Mouse (Mus musculus) lung, embryonic 14.5 days (tissue): ENCODE measurements at regions not wholly inside any gene's neighbourhood (a gene's known extent, or its start where the extent isn't known, plus 50 kb on each side); places are given as distances from the start of the nearest gene placed in this dataset.

Source experiments
- ATAC-seq: fragments of 200-750 bp; cut with Nextera tagmentation; 2 replicates; pipeline ENCODE4 v1.8.0; 2017; ENCODE audit warnings: mild to moderate bottlenecking, moderate TSS enrichment, moderate library complexity; ENCODE audit not compliant: insufficient read depth
- DNase-seq: peaks from one replicate; pipeline ENCODE4 v3.0.0-alpha.2; 2015
- H3K27ac ChIP-seq: fragments of 300-500 bp; sonication (generic); 2 replicates; pipeline ENCODE4 v1.5.1; 2014; ENCODE audit warnings: low read depth, mild to moderate bottlenecking, moderate library complexity
- H3K27me3 ChIP-seq: fragments of 300-500 bp; sonication (generic); 2 replicates; pipeline ENCODE4 v1.6.1; 2014; ENCODE audit warnings: low read length, control low read depth; ENCODE audit not compliant: insufficient read depth
- H3K36me3 ChIP-seq: fragments of 300-500 bp; sonication (generic); 2 replicates; pipeline ENCODE4 v1.6.1; 2014; ENCODE audit warnings: control low read depth; ENCODE audit not compliant: insufficient read depth
- H3K4me1 ChIP-seq: fragments of 300-500 bp; sonication (generic); 2 replicates; pipeline ENCODE4 v1.6.1; 2014; ENCODE audit warnings: antibody characterized with exemption, control low read depth; ENCODE audit not compliant: insufficient read depth
- H3K4me2 ChIP-seq: fragments of 300-500 bp; sonication (generic); 2 replicates; pipeline ENCODE4 v1.6.1; 2014; ENCODE audit warnings: mild to moderate bottlenecking
- H3K4me3 ChIP-seq: fragments of 300-500 bp; sonication (generic); 2 replicates; pipeline ENCODE4 v1.5.1; 2014; ENCODE audit warnings: low read depth, low read length
- H3K9ac ChIP-seq: fragments of 300-500 bp; sonication (generic); 2 replicates; pipeline ENCODE4 v1.6.1; 2014
- H3K9me3 ChIP-seq: fragments of 300-500 bp; sonication (generic); 2 replicates; pipeline ENCODE4 v1.6.1; 2016; ENCODE audit warnings: low read depth, low read length, control low read depth
- CTCF ChIP-seq: IDR thresholded peaks from 2 replicates; pipeline ENCODE4 v1.5.1; 2016; ENCODE audit warnings: antibody characterized with exemption, low read depth
- WGBS: fragments of 180-500 bp; shearing (Covaris S2); extraction: QIAGEN DNeasy Blood & Tissue Kit; methylation state at CpG from one replicate; pipeline ENCODE4 v1.1.7; 2014; 5-methylcytosine and 5-hydroxymethylcytosine counted together

- no peaks in the 10 kb centered on the region for H3K36me3 ChIP-seq
- H3K4me2 ChIP-seq: no peak overlapping the region
- no peak for DNase-seq
Observed at GRCm38 (mm10) chr8:26255191-26255669, 135.9 kb downstream of the Gm45692 start.

GRCm38 (mm10) chr8:26260294-26260693 is 141.0 kb downstream of the Gm45692 start:
- Histone ChIP-seq H3K4me1 (no peaks in the 10 kb centered on the region), H3K27me3 (no peaks in the 10 kb centered on the region), H3K9ac (no peak overlapping the region), H3K4me2 (no peak overlapping the region), H3K4me3 (no peak overlapping the region), H3K9me3 (no peaks in the 10 kb centered on the region), H3K36me3 (no peaks in the 10 kb centered on the region), H3K27ac (no peak overlapping the region)
- DNase-seq: no peak
- no peak for ATAC-seq
- 43% methylated on average over 5 of the region's 5 CpGs for WGBS
- no peak for TF ChIP-seq CTCF

More at GRCm38 (mm10) chr8:26255191-26255669, 135.9 kb downstream of the Gm45692 start:
- WGBS: 27% methylated on average over 6 of the region's 6 CpGs
- H3K9me3 ChIP-seq: no peaks in the 10 kb centered on the region; the same call in 1 of the 2 replicates
- no peaks in the 10 kb centered on the region for H3K4me1 ChIP-seq
- H3K4me3 ChIP-seq: no peak overlapping the region
- H3K27me3 ChIP-seq: no peaks in the 10 kb centered on the region
- no peak for TF ChIP-seq CTCF
- no peak for ATAC-seq
- H3K9ac ChIP-seq: no peak overlapping the region
- H3K27ac ChIP-seq: no peak overlapping the region

- Histone ChIP-seq H3K27me3 (no peaks in the 10 kb centered on the region), H3K9me3 (no peaks in the 10 kb centered on the region), H3K4me1 (no peaks in the 10 kb centered on the region), H3K4me2 (no peak overlapping the region), H3K9ac (no peak overlapping the region), H3K36me3 (no peaks in the 10 kb centered on the region), H3K4me3 (no peak overlapping the region), H3K27ac (no peak overlapping the region)
- ATAC-seq: no peak
- no peak for TF ChIP-seq CTCF
- DNase-seq: no peak
- 46% methylated on average over 10 of the region's 10 CpGs for WGBS
Observed at GRCm38 (mm10) chr8:26262536-26262935, 143.2 kb downstream of the Gm45692 start.

- TF ChIP-seq CTCF: no peak
- Histone ChIP-seq H3K4me3 (no peak overlapping the region), H3K4me1 (no peaks in the 10 kb centered on the region), H3K4me2 (no peak overlapping the region), H3K27ac (no peak overlapping the region), H3K9me3 (no peaks in the 10 kb centered on the region), H3K9ac (no peak overlapping the region), H3K27me3 (no peaks in the 10 kb centered on the region), H3K36me3 (no peaks in the 10 kb centered on the region)
- ATAC-seq: no peak
- DNase-seq: no peak
- 59% methylated on average over 11 of the region's 11 CpGs for WGBS
Observed at GRCm38 (mm10) chr8:26264869-26265321, 145.6 kb downstream of the Gm45692 start.

GRCm38 (mm10) chr8:26265366-26265765 is 146.0 kb downstream of the Gm45692 start:
- no peak overlapping the region for H3K4me2 ChIP-seq
- H3K27ac ChIP-seq: no peak overlapping the region

GRCm38 (mm10) chr8:26266384-26266783 is 147.1 kb downstream of the Gm45692 start:
- H3K36me3 ChIP-seq: no peaks in the 10 kb centered on the region
- H3K27ac ChIP-seq: no peak overlapping the region
- H3K9me3 ChIP-seq: no peaks in the 10 kb centered on the region
- no peak overlapping the region for H3K4me2 ChIP-seq
- TF ChIP-seq CTCF: no peak
- DNase-seq (no peak), ATAC-seq (no peak)
- no peak overlapping the region for H3K4me3 ChIP-seq
- 34% methylated on average over 4 of the region's 4 CpGs for WGBS
- H3K27me3 ChIP-seq: no peaks in the 10 kb centered on the region
- H3K9ac ChIP-seq: no peak overlapping the region
- H3K4me1 ChIP-seq: no peaks in the 10 kb centered on the region

More at GRCm38 (mm10) chr8:26265366-26265765, 146.0 kb downstream of the Gm45692 start:
- 40% methylated on average over 8 of the region's 8 CpGs for WGBS
- Histone ChIP-seq H3K27me3 (no peaks in the 10 kb centered on the region), H3K9ac (no peak overlapping the region), H3K4me3 (no peak overlapping the region), H3K9me3 (no peaks in the 10 kb centered on the region), H3K36me3 (no peaks in the 10 kb centered on the region), H3K4me1 (no peaks in the 10 kb centered on the region)
- ATAC-seq (no peak), DNase-seq (peak; percentile 71)
- TF ChIP-seq CTCF: no peak

GRCm38 (mm10) chr8:26267569-26267968 is 148.2 kb downstream of the Gm45692 start:
- H3K4me2 ChIP-seq: no peak overlapping the region
- TF ChIP-seq CTCF: no peak

More at GRCm38 (mm10) chr8:26267569-26267968, 148.2 kb downstream of the Gm45692 start:
- H3K9ac ChIP-seq: no peak overlapping the region
- no peak overlapping the region for H3K4me3 ChIP-seq
- DNase-seq: no peak
- H3K36me3 ChIP-seq: no peaks in the 10 kb centered on the region
- ATAC-seq: no peak
- 71% methylated on average over 4 of the region's 4 CpGs for WGBS
- H3K4me1 ChIP-seq: no peaks in the 10 kb centered on the region
- no peak overlapping the region for H3K27ac ChIP-seq
- no peaks in the 10 kb centered on the region for H3K27me3 ChIP-seq
- H3K9me3 ChIP-seq: no peaks in the 10 kb centered on the region
